Mouse (Mus musculus) neural tube, embryonic 11.5 days (tissue): ENCODE measurements at regions not wholly inside any gene's neighbourhood (a gene's known extent, or its start where the extent isn't known, plus 50 kb on each side); places are given as distances from the start of the nearest gene placed in this dataset.

Experiments used
- ATAC-seq: fragments of 200-750 bp; cut with Nextera tagmentation; 2 replicates; pipeline ENCODE4 v1.8.0; 2017; ENCODE audit warnings: moderate number of reproducible peaks, mild to moderate bottlenecking, moderate TSS enrichment, moderate library complexity; ENCODE audit not compliant: insufficient read depth, low FRiP score, low TSS enrichment
- DNase-seq: peaks from one replicate; pipeline ENCODE4 v3.0.0-alpha.2; 2015; ENCODE audit warnings: low spot score
- H3K27ac ChIP-seq: fragments of 300-500 bp; sonication (generic); 2 replicates; pipeline ENCODE4 v1.5.1; 2014; ENCODE audit warnings: low read depth, mild to moderate bottlenecking, low read length
- H3K27me3 ChIP-seq: fragments of 300-500 bp; sonication (generic); 2 replicates; pipeline ENCODE4 v1.6.1; 2014; ENCODE audit warnings: mild to moderate bottlenecking, low read length, mixed read lengths; ENCODE audit not compliant: control insufficient read depth, insufficient read depth
- H3K36me3 ChIP-seq: fragments of 300-500 bp; sonication (generic); 2 replicates; pipeline ENCODE4 v1.6.1; 2014; ENCODE audit warnings: mild to moderate bottlenecking, low read length, moderate library complexity, mixed read lengths; ENCODE audit not compliant: control insufficient read depth, insufficient read depth
- H3K4me1 ChIP-seq: fragments of 300-500 bp; sonication (generic); 2 replicates; pipeline ENCODE4 v1.6.1; 2014; ENCODE audit warnings: low read length, mixed read lengths; ENCODE audit not compliant: control insufficient read depth, insufficient read depth
- H3K4me2 ChIP-seq: fragments of 300-500 bp; sonication (generic); 2 replicates; pipeline ENCODE4 v1.6.1; 2014; ENCODE audit warnings: low read depth, mild to moderate bottlenecking, moderate library complexity
- H3K4me3 ChIP-seq: fragments of 300-500 bp; sonication (generic); 2 replicates; pipeline ENCODE4 v1.5.1; 2014; ENCODE audit warnings: low read depth, low read length
- H3K9ac ChIP-seq: fragments of 300-500 bp; sonication (generic); 2 replicates; pipeline ENCODE4 v1.6.1; 2014; ENCODE audit warnings: mild to moderate bottlenecking, low read length
- H3K9me3 ChIP-seq: fragments of 300-500 bp; sonication (generic); 2 replicates; pipeline ENCODE4 v1.6.1; 2016; ENCODE audit warnings: low read length; ENCODE audit not compliant: control insufficient read depth
- WGBS: fragments of 180-500 bp; shearing (Covaris S2); extraction: QIAGEN DNeasy Blood & Tissue Kit; methylation state at CpG from one replicate; pipeline ENCODE4 v1.1.7; 2014; 5-methylcytosine and 5-hydroxymethylcytosine counted together

DNA sequence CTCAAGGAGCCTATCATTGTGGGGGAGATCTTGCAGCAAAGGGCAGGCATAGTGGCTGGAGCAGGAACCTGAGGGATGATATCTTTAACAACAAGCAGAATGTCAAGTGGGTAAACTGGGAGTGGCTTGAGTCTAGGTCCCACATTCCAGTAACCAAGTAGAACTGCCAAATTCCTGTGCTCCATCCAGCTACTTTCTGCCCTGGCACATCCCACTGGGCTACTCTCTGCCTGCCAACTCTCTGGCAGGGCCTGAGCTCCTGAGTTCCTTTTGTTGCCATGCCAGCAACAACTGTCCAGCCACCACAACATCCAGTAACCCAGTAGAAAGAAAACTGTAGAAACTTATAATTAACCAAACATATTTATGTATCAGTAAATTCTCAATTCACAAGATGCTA lies 1088.8 kb upstream of the Tenm4 start:
- Histone ChIP-seq H3K36me3 (no peaks in the 10 kb centered on the region), H3K27me3 (no peaks in the 10 kb centered on the region), H3K9me3 (no peaks in the 10 kb centered on the region), H3K4me1 (no peaks in the 10 kb centered on the region), H3K9ac (no peak overlapping the region), H3K27ac (no peak overlapping the region), H3K4me3 (no peak overlapping the region), H3K4me2 (no peak overlapping the region)
- DNase-seq (no peak), ATAC-seq (no peak)

DNA sequence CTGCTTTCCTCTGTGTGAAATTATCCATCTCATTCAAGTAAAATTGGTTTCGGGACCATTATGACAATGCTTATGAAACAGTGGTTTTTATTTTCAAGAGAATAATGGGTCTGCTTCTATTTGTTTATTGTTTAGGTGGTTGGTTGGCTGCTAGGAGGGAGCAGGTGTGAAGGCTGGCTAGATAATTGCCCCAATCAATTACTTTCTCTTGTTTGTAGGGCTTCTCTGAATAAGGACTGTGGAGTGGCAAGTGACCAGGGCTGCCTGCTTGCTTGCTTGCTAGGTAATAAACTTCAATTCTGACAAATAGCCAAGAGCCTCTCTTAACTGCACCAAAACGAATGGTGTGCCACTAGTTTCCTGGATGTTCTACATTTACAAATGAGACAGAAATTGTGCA lies 1086.7 kb upstream of the Tenm4 start:
- Histone ChIP-seq H3K4me1 (no peaks in the 10 kb centered on the region), H3K27me3 (no peaks in the 10 kb centered on the region), H3K4me3 (no peak overlapping the region), H3K9me3 (no peaks in the 10 kb centered on the region), H3K36me3 (no peaks in the 10 kb centered on the region), H3K9ac (no peak overlapping the region), H3K4me2 (no peak overlapping the region), H3K27ac (no peak overlapping the region)
- peak; percentile 51 for ATAC-seq
- 34% methylated on average over 2 of the region's 2 CpGs for WGBS
- DNase-seq, result no peak

DNA sequence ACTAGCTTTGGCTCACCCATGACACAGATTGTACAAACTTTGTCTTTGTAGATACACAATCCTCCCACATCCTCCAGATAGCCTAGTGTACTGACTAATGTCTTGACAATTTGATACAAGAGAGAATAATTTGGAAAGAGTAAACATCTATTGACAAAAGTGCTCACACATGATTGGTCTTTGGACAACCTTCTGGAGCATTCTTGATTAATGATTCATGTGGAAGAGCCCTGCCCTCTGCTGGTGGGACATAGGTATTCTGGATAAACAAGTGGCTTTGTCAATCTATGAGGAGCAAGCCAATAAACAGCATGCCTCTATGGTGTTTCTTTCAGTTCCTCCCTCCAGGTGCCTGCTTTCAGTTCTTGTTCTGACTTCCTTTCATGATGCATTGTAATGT lies 1079.7 kb upstream of the Tenm4 start:
- no peak overlapping the region for H3K27ac ChIP-seq
- H3K4me2 ChIP-seq, result no peak overlapping the region
- H3K4me3 ChIP-seq, result no peak overlapping the region
- no peaks in the 10 kb centered on the region; the same call in 1 of the 2 replicates for H3K4me1 ChIP-seq
- no peaks in the 10 kb centered on the region for H3K27me3 ChIP-seq
- no peaks in the 10 kb centered on the region for H3K36me3 ChIP-seq
- DNase-seq (peak; percentile 24), ATAC-seq (no peak)
- H3K9ac ChIP-seq, result no peak overlapping the region
- no peaks in the 10 kb centered on the region for H3K9me3 ChIP-seq

DNA sequence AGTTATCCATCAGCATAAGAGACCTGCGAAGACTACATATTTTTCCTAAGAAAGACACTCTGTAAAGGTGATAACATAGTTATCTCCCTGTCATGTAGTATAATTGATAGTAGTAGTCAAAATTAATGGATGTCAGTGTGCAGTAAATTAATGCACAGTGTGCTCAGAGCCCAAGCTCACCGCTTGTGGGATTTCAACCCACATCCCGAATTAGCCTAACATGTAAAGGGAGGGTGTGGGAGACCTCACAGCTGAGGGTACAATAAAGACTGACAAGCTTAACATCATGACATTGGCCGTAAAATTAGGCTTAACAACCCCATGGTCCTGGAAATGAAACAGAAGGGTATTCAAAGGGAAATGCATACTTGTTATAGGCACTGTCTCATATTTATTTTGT lies 1042.0 kb upstream of the Tenm4 start:
- Histone ChIP-seq H3K9me3 (no peaks in the 10 kb centered on the region), H3K27me3 (no peaks in the 10 kb centered on the region), H3K4me1 (no peaks in the 10 kb centered on the region), H3K9ac (no peak overlapping the region), H3K4me3 (no peak overlapping the region), H3K36me3 (no peaks in the 10 kb centered on the region), H3K4me2 (no peak overlapping the region), H3K27ac (no peak overlapping the region)
- DNase-seq, result no peak
- ATAC-seq, result no peak
- WGBS, result 56% methylated on average over 4 of the region's 4 CpGs

DNA sequence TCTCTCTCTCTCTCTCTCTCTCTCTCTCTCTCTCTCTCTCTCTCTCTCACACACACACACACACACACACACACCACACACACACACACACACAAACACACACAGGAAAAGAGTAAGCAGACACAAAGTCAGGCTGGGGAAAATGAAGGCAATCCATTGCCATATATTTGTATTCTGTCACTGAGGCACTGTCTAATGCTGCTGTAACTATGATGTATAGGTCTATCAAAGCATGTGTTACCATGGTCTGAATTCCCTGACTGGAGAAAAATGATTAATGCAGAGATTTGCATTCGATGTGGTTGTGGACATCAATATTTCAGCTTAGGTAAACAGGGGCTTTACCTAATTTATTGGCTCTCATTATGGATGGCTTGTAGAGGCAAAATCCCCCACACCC lies 1038.0 kb upstream of the Tenm4 start:
- Histone ChIP-seq H3K4me3 (no peak overlapping the region), H3K27ac (no peak overlapping the region), H3K27me3 (no peaks in the 10 kb centered on the region), H3K9me3 (no peaks in the 10 kb centered on the region), H3K4me1 (no peaks in the 10 kb centered on the region), H3K4me2 (no peak overlapping the region), H3K9ac (no peak overlapping the region), H3K36me3 (no peaks in the 10 kb centered on the region)
- 68% methylated on average over 1 of the region's 1 CpGs for WGBS
- ATAC-seq, result peak; percentile 42; the same call in 1 of the 2 replicates
- no peak for DNase-seq

DNA sequence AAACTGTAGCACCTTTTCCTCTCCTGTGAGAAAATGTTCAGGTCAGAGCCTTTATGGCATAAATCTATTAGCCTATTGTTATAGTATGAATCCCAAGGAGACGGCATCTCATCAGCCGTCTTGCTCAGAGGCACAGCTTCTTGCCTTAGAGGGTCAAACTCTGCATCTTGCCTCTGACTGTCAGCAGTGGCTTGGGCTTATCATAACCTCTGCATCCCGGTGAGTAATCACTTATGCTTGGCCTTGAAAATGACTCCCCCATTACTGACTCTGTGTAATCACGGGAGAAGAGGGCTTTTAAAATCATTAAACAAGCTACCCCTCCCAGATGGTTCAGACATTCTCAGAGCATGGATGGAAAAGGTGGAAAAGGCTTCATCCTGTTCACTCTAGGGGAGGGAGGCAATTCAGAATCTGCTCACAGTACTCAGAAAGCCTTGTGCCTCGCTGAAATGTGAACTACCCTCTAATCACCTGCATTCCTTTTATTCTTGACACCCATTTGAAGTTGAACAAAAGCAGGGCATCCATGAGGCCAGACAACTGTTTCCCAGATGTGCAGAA lies 1036.9 kb upstream of the Tenm4 start:
- ATAC-seq (no peak; the same call in 1 of the 2 replicates), DNase-seq (no peak)
- no peaks in the 10 kb centered on the region for H3K36me3 ChIP-seq
- H3K9ac ChIP-seq, result no peak overlapping the region
- H3K9me3 ChIP-seq, result no peaks in the 10 kb centered on the region
- no peak overlapping the region for H3K27ac ChIP-seq
- H3K4me3 ChIP-seq, result no peak overlapping the region
- no peaks in the 10 kb centered on the region for H3K4me1 ChIP-seq
- H3K4me2 ChIP-seq, result no peak overlapping the region
- 24% methylated on average over 5 of the region's 5 CpGs for WGBS
- no peaks in the 10 kb centered on the region for H3K27me3 ChIP-seq

DNA sequence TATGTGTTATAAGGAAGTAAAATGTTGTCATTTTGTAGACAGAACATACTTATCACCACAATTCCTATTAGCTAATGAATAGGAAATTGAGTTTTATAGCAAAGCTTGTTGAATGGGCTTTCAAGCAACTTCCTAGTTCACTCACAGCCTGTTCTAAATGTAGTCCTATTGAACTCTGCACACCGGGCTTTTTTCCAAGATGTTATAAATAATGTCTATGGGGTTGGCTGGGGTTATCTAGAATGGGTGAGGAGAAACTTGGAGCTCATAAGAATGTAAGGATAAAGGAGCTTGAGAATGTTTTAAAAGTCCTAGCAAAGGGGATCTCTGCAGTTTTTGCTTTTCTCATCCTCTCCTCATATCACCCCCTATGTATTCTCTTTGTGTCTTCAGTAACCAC lies 1029.3 kb upstream of the Tenm4 start:
- no peaks in the 10 kb centered on the region for H3K9me3 ChIP-seq
- H3K4me1 ChIP-seq, result no peaks in the 10 kb centered on the region
- H3K27ac ChIP-seq, result no peak overlapping the region
- DNase-seq (no peak), ATAC-seq (no peak)
- WGBS, result 84% methylated on average over 1 of the region's 1 CpGs
- no peaks in the 10 kb centered on the region for H3K27me3 ChIP-seq
- H3K9ac ChIP-seq, result no peak overlapping the region
- no peaks in the 10 kb centered on the region for H3K36me3 ChIP-seq
- H3K4me3 ChIP-seq, result no peak overlapping the region
- H3K4me2 ChIP-seq, result no peak overlapping the region

DNA sequence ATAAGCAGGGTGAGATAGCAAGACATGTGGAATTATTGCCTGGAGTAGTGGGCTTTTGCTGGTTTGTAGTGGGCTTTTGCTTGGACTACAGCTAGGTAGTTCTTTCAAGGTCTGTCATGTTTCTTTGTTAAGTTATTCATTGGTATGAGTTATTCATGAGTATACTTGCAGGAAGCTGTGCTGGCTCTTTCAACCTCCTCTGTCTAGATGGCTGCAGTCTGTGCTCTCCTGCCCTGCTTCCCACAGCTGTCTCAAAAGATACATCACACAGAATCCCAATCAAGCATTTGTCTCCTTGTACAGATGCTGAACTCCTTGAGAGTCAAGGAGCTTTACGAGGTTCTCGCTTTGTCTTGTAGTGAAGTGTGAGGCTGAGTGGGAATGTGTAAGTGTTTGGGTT lies 1028.0 kb upstream of the Tenm4 start:
- Histone ChIP-seq H3K4me2 (no peak overlapping the region), H3K9ac (no peak overlapping the region), H3K4me3 (no peak overlapping the region), H3K9me3 (no peaks in the 10 kb centered on the region), H3K4me1 (no peaks in the 10 kb centered on the region), H3K27me3 (no peaks in the 10 kb centered on the region), H3K27ac (no peak overlapping the region), H3K36me3 (no peaks in the 10 kb centered on the region)
- 46% methylated on average over 2 of the region's 2 CpGs for WGBS
- DNase-seq, result no peak
- ATAC-seq, result no peak
